Mouse (Mus musculus) myocyte (in vitro differentiated cells): ENCODE measurements around the gene Dmgdh.

Experiments
- MYOD1 ChIP-seq, 3 experiments: IDR thresholded peaks; one replicate each; pipeline ENCODE4 v1.6.1; 2011; ENCODE audit warnings: control low read depth in 2 of 3, low read depth in 2 of 3, mild to moderate bottlenecking in 2 of 3, moderate library complexity in 1 of 3; ENCODE audit not compliant: insufficient read length in 2 of 3, control insufficient read depth in 1 of 3
- MYOG ChIP-seq, 3 experiments: IDR thresholded peaks; one replicate each; pipeline ENCODE4 v1.6.1; 2011; ENCODE audit warnings: control low read depth in 2 of 3, low read depth in 2 of 3, mild to moderate bottlenecking in 2 of 3; ENCODE audit not compliant: insufficient read length in 2 of 3, control insufficient read depth in 1 of 3, insufficient read depth in 1 of 3

DNA sequence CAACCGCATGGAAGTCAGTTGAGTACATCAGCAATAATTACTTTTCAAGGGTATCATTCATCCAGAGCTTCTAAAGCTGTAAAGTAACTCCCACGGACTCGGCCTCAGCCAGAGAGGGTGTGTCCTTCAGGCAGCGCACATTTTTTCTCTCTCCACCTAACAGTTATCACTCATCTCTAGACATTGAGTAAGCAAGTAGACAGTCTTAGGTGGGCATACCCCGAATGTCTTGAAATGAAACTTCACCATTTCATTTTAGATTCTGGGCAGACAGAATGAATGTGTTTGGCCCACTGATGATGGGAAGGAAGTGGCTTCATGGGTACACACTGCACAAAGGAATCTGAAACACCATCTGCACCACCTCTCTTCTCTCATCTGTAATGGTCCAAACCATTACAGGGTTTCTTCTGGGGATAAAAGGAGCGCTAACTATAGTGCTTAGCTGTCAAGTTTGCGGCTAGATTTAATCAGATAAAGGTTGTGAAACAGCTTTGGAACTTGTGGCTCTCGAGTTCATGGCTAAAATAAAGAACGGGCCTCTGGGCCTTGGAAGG, 96.9 kb downstream of the Dmgdh start:
- no peak for TF ChIP-seq MYOD1 (IDR thresholded peaks at IDR 0.05; ENCODE audit: control insufficient read depth in 1 of 3, insufficient read length in 2 of 3, low read depth in 2 of 3)
- no peak for TF ChIP-seq MYOG (IDR thresholded peaks at IDR 0.05; ENCODE audit: control insufficient read depth in 1 of 3, insufficient read depth in 1 of 3, insufficient read length in 2 of 3, low read depth in 2 of 3)
